Mouse (Mus musculus) heart, postnatal 0 days (tissue): ENCODE data around the gene Ap2m1.

Experiments used
- CTCF ChIP-seq: IDR thresholded peaks from 2 replicates; pipeline ENCODE4 v1.5.1; 2016; ENCODE audit warnings: antibody characterized with exemption, control low read depth, low read depth
- EP300 ChIP-seq: IDR thresholded peaks from 2 replicates; pipeline ENCODE4 v1.6.1; 2016; ENCODE audit warnings: antibody characterized with exemption, low read depth

GRCm38 (mm10) chr16:20496671-20497600, 38.3 kb upstream of the Ap2m1 start:
- TF ChIP-seq EP300, result no peak
- peak; percentile 75 for TF ChIP-seq CTCF
